ENCODE assay signal across 14 mouse cellular contexts in the genomic region with DNA sequence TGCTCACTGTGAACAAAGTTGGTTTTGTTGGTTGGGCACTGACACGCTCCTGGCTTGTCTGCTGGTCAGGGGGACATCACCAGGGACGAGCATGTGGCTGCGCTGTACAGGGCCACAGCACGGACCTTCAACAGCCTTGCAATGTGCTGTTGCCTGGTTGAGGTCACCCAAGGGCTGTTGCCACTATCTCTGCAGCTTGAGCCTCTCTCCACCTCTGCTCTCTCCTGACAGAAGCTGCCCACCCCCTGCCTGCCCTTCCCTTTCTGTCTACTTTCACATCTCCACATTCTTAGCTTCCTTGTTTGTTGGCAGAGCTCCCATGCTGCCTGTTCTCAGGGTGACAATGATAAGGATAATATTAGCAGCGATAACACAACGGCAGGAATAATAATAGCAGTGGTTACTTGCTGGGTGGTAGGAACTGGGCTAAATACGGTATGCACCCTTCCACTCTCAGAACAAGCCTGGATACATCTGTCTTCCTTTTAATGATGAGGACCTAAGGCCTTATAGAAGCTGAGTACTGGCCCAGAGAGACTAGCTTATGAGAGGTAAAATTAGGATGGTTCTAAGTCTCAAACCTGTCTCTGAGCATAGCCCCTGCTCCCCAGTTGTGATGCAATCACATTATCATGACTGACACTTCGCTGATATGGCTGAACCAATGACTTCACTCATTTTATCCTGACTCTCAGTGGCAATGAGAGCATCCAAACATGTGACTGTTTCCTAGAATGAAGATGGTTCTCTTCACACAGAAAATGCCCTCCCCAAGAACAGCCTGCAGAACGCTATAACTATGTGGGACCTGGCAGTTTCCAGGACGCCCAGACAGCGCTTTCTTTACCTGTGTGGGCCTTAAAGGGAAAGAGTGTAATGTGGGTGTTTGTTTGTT.
DNase-seq lines count a peak whose midpoint lies in the region; ATAC-seq and TF ChIP-seq lines count a peak whose summit lies in the region.
"Had no signal": no experiment of that assay in that cellular context is flagged by ENCODE, and none has a peak within 500 bp of the region (broad histone marks: within the 10 kb centered on the region; RNA-seq: fewer than 3 reads in every experiment).

No protein-coding gene starts in this region.

- no peak overlapping the region for H3K4me2 ChIP-seq in intestine, postnatal 0 days (replicated peaks; ENCODE audit: low read depth)
- H3K4me2 ChIP-seq in midbrain, postnatal 0 days (ENCODE audit: low read depth, low read length, poor library complexity, severe bottlenecking), result no peak overlapping the region
- H3K4me2 ChIP-seq: hindbrain, embryonic 15.5 days; limb, embryonic 12.5 days; midbrain, embryonic 13.5 days had no signal

- 37% methylated on average over 11 of the region's 11 CpGs for WGBS in heart, embryonic 10.5 days
- 51% methylated on average over 11 of the region's 11 CpGs for WGBS in intestine, postnatal 0 days
- 24% methylated on average over 11 of the region's 11 CpGs for WGBS in small intestine, adult 2 months
- WGBS in midbrain, postnatal 0 days, result 84% methylated on average over 11 of the region's 11 CpGs

- H3K27ac ChIP-seq in heart, embryonic 10.5 days, result peak overlapping the region; percentile 84
- no peak overlapping the region; the same call in 1 of the 2 replicates for H3K27ac ChIP-seq in intestine, postnatal 0 days (ENCODE audit: low read depth, low read length)
- H3K27ac ChIP-seq in small intestine, adult 2 months (ENCODE audit: insufficient read depth, low read depth, low read length), result peak overlapping the region; percentile 90
- H3K27ac ChIP-seq in midbrain, postnatal 0 days (ENCODE audit: low read depth, low read length), result no peak overlapping the region
- H3K27ac ChIP-seq: hindbrain, embryonic 15.5 days; limb, embryonic 12.5 days; midbrain, embryonic 13.5 days had no signal

- peak; percentile 38 for DNase-seq in layer of hippocampus, adult 11-12 months (ENCODE audit: low spot score)
- DNase-seq in layer of hippocampus, postnatal 14 days (ENCODE audit: low spot score in 2 of 2), result no peak
- DNase-seq in heart, embryonic 10.5 days (ENCODE audit: low spot score), result peak; percentile 93
- no peak for DNase-seq in midbrain, postnatal 0 days (ENCODE audit: low spot score)
- no peak for DNase-seq in left cerebral cortex, postnatal 10 days (ENCODE audit: extremely low spot score in 1 of 2, low spot score in 2 of 2)
- DNase-seq in thymus, postnatal 14 days, result no peak
- DNase-seq: adrenal gland, postnatal 14 days; B cell, adult 2 months; cerebellum, postnatal 10 days had no signal

- H3K4me3 ChIP-seq in heart, embryonic 10.5 days, result no peak overlapping the region; the same call in 1 of the 2 replicates
- H3K4me3 ChIP-seq in intestine, postnatal 0 days (ENCODE audit: low read depth, low read length), result no peak overlapping the region
- no peak overlapping the region for H3K4me3 ChIP-seq in small intestine, adult 2 months (ENCODE audit: low read depth, low read length)
- no peak overlapping the region for H3K4me3 ChIP-seq in midbrain, postnatal 0 days (ENCODE audit: low read depth, low read length)
- H3K4me3 ChIP-seq: hindbrain, embryonic 15.5 days; limb, embryonic 12.5 days; midbrain, embryonic 13.5 days had no signal

- intact Hi-C loops in left cerebral cortex, postnatal 10 days (cut with DNase I), result no loop called here

- H3K27me3 ChIP-seq in heart, embryonic 10.5 days (ENCODE audit: insufficient read depth, poor library complexity, severe bottlenecking), result no peaks in the 10 kb centered on the region
- no peaks in the 10 kb centered on the region for H3K27me3 ChIP-seq in intestine, postnatal 0 days (replicated peaks; ENCODE audit: control insufficient read depth, insufficient read depth, low read length)
- no peaks in the 10 kb centered on the region for H3K27me3 ChIP-seq in small intestine, adult 2 months (ENCODE audit: control insufficient read depth, insufficient read depth, low read length)
- H3K27me3 ChIP-seq in midbrain, postnatal 0 days (ENCODE audit: insufficient read depth, low read length), result no peaks in the 10 kb centered on the region
- H3K27me3 ChIP-seq: hindbrain, embryonic 15.5 days; limb, embryonic 12.5 days; midbrain, embryonic 13.5 days had no signal

- peak; percentile 52 for ATAC-seq in intestine, postnatal 0 days
- no peak for ATAC-seq in midbrain, postnatal 0 days (ENCODE audit: low FRiP score)
- ATAC-seq: midbrain, embryonic 13.5 days had no signal

- peaks cover 89% of the 10 kb centered on the region for H3K4me1 ChIP-seq in heart, embryonic 10.5 days
- H3K4me1 ChIP-seq in intestine, postnatal 0 days (replicated peaks; ENCODE audit: control insufficient read depth, insufficient read depth, low read length), result peaks cover 8% of the 10 kb centered on the region; the same call in 1 of the 2 replicates
- peaks cover 25% of the 10 kb centered on the region for H3K4me1 ChIP-seq in small intestine, adult 2 months (ENCODE audit: control insufficient read depth, insufficient read depth, insufficient read length, low read length)
- H3K4me1 ChIP-seq in midbrain, postnatal 0 days (ENCODE audit: insufficient read depth, low read length), result no peaks in the 10 kb centered on the region

- H3K36me3 ChIP-seq in heart, embryonic 10.5 days, result no peaks in the 10 kb centered on the region
- H3K36me3 ChIP-seq in intestine, postnatal 0 days (ENCODE audit: control insufficient read depth, insufficient read depth), result no peaks in the 10 kb centered on the region
- H3K36me3 ChIP-seq in small intestine, adult 2 months (ENCODE audit: control insufficient read depth, insufficient read depth, low read length), result no peaks in the 10 kb centered on the region
- no peaks in the 10 kb centered on the region for H3K36me3 ChIP-seq in midbrain, postnatal 0 days (ENCODE audit: insufficient read depth, low read length)
- H3K36me3 ChIP-seq: hindbrain, embryonic 15.5 days; limb, embryonic 12.5 days; midbrain, embryonic 13.5 days had no signal

- no peak for TF ChIP-seq CTCF in intestine, postnatal 0 days (IDR thresholded peaks at IDR 0.05; ENCODE audit: low read depth)
- no peak for TF ChIP-seq CTCF in small intestine, adult 2 months (IDR thresholded peaks at IDR 0.05; ENCODE audit: extremely low read depth, insufficient read length, insufficient replicate concordance, low read depth, low read length)
- no peak for TF ChIP-seq CTCF in midbrain, postnatal 0 days (IDR thresholded peaks at IDR 0.05)

- no peak overlapping the region for H3K9ac ChIP-seq in intestine, postnatal 0 days (ENCODE audit: low read depth, low read length)
- no peak overlapping the region for H3K9ac ChIP-seq in midbrain, postnatal 0 days (replicated peaks; ENCODE audit: low read length, poor library complexity, severe bottlenecking)
- H3K9ac ChIP-seq: hindbrain, embryonic 15.5 days; limb, embryonic 12.5 days; midbrain, embryonic 13.5 days had no signal

- H3K9me3 ChIP-seq in heart, embryonic 10.5 days, result no peaks in the 10 kb centered on the region
- H3K9me3 ChIP-seq in intestine, postnatal 0 days (ENCODE audit: control insufficient read depth), result no peaks in the 10 kb centered on the region
- H3K9me3 ChIP-seq in midbrain, postnatal 0 days (ENCODE audit: low read length), result no peaks in the 10 kb centered on the region
- H3K9me3 ChIP-seq: hindbrain, embryonic 15.5 days; limb, embryonic 12.5 days; midbrain, embryonic 13.5 days had no signal

- TF ChIP-seq POLR2A in small intestine, adult 2 months (IDR thresholded peaks at IDR 0.05; ENCODE audit: low read depth, low read length), result no peak

Comparison
In these comparisons a context has a peak if more than half of its experiments do, and no peak if none do; other contexts are left out.
1. DNase-seq: peak in layer of hippocampus, adult 11-12 months (single experiment) and heart, embryonic 10.5 days (single experiment); none in layer of hippocampus, postnatal 14 days (0 of 2), midbrain, postnatal 0 days (single experiment), left cerebral cortex, postnatal 10 days (0 of 2) and thymus, postnatal 14 days (single experiment).
2. H3K27ac ChIP-seq: peak in heart, embryonic 10.5 days (single experiment) and small intestine, adult 2 months (single experiment); none in intestine, postnatal 0 days (single experiment) and midbrain, postnatal 0 days (single experiment).